Mouse (Mus musculus) liver, embryonic 18 days (tissue): ENCODE results near the gene Myod1. TPM values are rescaled to one million over a fixed set of nuclear protein-coding genes. Genes with fewer than 3 reads are reported as not detected.

Source experiments
- polyA plus RNA-seq: library from polyadenylated mRNA; depleted of rRNA; stranded (reverse); fragments of >200 nt; gene quantifications from 2 replicates; pipeline ENCODE4 v1.2.3, GENCODE M21; 2012; rRNA removed

The Myod1 gene
- 0.01 TPM in 1 of 2 replicates, not detected in the other for polyA plus RNA-seq

GRCm38 (mm10) chr7:46376172-46377007, at the start of gene Myod1:
Gene Myod1 (plus strand): TSS chr7:46376474.

GRCm38 (mm10) chr7:46396231-46396927, 20.1 kb downstream of the Myod1 start, which contains the start of gene Kcnc1:
Gene Kcnc1 (plus strand): TSS chr7:46396497.

Other genes starting within 250 kb of the Myod1 start
- gene Abcc8, start 196.4 kb upstream of the Myod1 start, polyA plus RNA-seq = 0.03 and 0.04 TPM in 2 replicates
- gene Ush1c, start 138.0 kb upstream of the Myod1 start, polyA plus RNA-seq = 0.07 and 0.14 TPM in 2 replicates
- gene Otog, start 135.5 kb upstream of the Myod1 start, polyA plus RNA-seq = not detected in 2 replicates
- under 0.01 and 0.05 TPM in 2 replicates for gene Kcnc1, start 20.0 kb downstream of the Myod1 start, polyA plus RNA-seq